Mouse (Mus musculus): ENCODE measurements at regions not wholly inside any gene's neighbourhood (a gene's known extent, or its start where the extent isn't known, plus 50 kb on each side); places are given as distances from the start of the nearest gene placed in this dataset.
"Not testable (repeated sequence)": the region's sequence is repeated elsewhere in the genome, so short reads cannot be mapped to it uniquely, and the experiment has no call there.

DNA sequence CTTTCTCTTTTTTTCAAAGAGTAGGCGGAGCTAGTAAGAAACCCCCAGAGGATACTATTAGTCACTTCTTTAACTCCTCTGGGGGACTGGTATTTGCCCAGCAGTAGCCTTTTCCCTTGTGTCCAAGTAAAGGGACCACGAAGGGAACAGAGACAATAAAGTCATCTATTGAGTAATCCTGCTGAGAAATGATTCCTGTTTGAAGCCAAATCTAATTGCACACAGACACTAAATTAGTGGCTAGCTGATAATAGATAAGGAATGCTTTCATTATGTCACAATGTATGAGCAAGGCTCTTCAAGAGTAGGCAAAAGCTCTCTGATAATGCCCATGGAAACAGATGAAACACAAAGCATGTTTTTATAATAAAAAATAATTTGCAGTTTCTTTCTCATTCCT lies 201.9 kb upstream of the Gm21897 start:
- Histone ChIP-seq H3K27ac (ENCODE audit: low read length) (peak overlapping the region; percentile 16; the same call in 1 of the 2 replicates), H3K36me3 (ENCODE audit: control insufficient read depth, insufficient read depth, low read length) (no peaks in the 10 kb centered on the region), H3K4me1 (ENCODE audit: control insufficient read depth, insufficient read depth, low read length) (peaks cover 4% of the 10 kb centered on the region; the same call in 1 of the 2 replicates), H3K9me3 (replicated peaks; ENCODE audit: control insufficient read depth, low read length) (no peaks in the 10 kb centered on the region), H3K4me2 (ENCODE audit: low read depth, low read length) (no peak overlapping the region), H3K27me3 (ENCODE audit: control insufficient read depth, insufficient read depth, low read length) (no peaks in the 10 kb centered on the region), H3K4me3 (replicated peaks; ENCODE audit: low read length) (no peak overlapping the region), H3K9ac (ENCODE audit: low read length) (no peak overlapping the region)
- WGBS = 66% methylated on average over 2 of the region's 2 CpGs
- ATAC-seq (ENCODE audit: insufficient read depth, low FRiP score) = no peak

DNA sequence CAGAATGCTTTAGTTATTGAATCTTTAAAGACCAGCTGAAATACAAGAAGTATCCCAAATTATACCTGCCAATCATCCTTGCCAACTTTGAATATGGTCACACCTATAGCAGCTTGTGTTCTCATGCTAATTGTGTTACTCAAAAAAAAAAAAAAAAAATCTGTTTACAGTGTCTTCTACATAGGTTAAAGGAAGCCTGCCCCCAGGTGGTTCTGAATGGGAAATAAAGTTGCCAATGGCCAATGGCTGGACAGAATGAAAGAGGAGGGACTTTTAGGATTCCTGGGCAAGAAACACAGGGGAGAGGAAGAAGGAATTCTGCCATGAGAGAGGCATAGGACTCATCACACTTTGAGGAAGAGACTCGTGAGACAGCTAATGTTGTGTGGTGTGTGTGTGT lies 197.5 kb upstream of the Gm21897 start:
- no peak overlapping the region for H3K27ac ChIP-seq (ENCODE audit: low read length)
- H3K9me3 ChIP-seq (replicated peaks; ENCODE audit: control insufficient read depth, low read length) = no peaks in the 10 kb centered on the region
- H3K4me2 ChIP-seq (ENCODE audit: low read depth, low read length) = no peak overlapping the region
- H3K27me3 ChIP-seq (ENCODE audit: control insufficient read depth, insufficient read depth, low read length) = no peaks in the 10 kb centered on the region
- no peaks in the 10 kb centered on the region for H3K36me3 ChIP-seq (ENCODE audit: control insufficient read depth, insufficient read depth, low read length)
- no peaks in the 10 kb centered on the region for H3K4me1 ChIP-seq (ENCODE audit: control insufficient read depth, insufficient read depth, low read length)
- no peak for ATAC-seq (ENCODE audit: insufficient read depth, low FRiP score)
- no peak overlapping the region for H3K4me3 ChIP-seq (replicated peaks; ENCODE audit: low read length)
- no peak overlapping the region for H3K9ac ChIP-seq (ENCODE audit: low read length)
- whole genome bisulfite sequencing = 73% methylated on average over 1 of the region's 1 CpGs

DNA sequence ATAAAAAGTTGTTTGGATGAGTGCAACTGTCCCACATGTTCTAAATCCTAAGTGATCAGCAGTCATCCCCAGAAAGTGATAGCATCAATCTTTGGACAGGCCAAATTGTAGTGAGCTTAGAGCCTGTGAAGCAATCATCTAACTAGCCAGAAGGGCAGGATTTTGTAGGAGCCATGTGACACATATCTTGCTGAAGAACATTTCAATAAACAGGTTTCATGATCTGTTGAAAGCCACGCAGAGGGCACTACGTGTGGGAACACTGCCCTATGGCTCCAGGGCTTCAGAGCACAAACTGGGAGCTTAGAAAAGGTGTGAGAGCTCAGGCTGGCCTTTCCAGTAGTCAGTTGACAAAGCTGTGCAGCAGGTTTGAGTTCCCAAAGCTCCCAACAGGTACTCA lies 188.3 kb upstream of the Gm21897 start:
- H3K9me3 ChIP-seq (replicated peaks; ENCODE audit: control insufficient read depth, low read length) = no peaks in the 10 kb centered on the region
- H3K27ac ChIP-seq (ENCODE audit: low read length) = no peak overlapping the region
- no peaks in the 10 kb centered on the region for H3K4me1 ChIP-seq (ENCODE audit: control insufficient read depth, insufficient read depth, low read length)
- H3K9ac ChIP-seq (ENCODE audit: low read length) = no peak overlapping the region
- H3K4me3 ChIP-seq (replicated peaks; ENCODE audit: low read length) = no peak overlapping the region
- H3K27me3 ChIP-seq (ENCODE audit: control insufficient read depth, insufficient read depth, low read length) = no peaks in the 10 kb centered on the region
- ATAC-seq (ENCODE audit: insufficient read depth, low FRiP score) = no peak
- H3K4me2 ChIP-seq (ENCODE audit: low read depth, low read length) = no peak overlapping the region
- H3K36me3 ChIP-seq (ENCODE audit: control insufficient read depth, insufficient read depth, low read length) = no peaks in the 10 kb centered on the region
- 84% methylated on average over 2 of the region's 2 CpGs for whole genome bisulfite sequencing

DNA sequence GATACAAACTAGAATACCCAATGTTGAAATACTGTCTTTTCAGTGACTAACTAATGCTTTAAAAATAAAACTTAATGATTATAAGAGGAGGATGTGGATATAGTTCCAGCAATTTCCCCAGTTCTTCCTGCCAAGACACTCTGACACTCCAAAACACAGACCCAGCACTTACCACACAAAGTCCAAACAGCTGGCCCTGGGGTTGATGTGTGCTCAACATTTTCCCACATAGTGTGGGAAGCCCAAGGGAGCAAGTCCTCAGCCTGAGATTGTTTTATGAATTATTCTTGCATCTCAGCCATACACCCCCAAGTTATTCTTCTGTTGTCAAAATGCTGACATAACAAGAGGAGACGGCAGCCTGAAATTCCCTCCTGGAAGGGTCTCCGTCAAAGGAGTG lies 187.5 kb upstream of the Gm21897 start:
- Histone ChIP-seq H3K4me2 (ENCODE audit: low read depth, low read length) (no peak overlapping the region), H3K4me3 (replicated peaks; ENCODE audit: low read length) (no peak overlapping the region), H3K9ac (ENCODE audit: low read length) (no peak overlapping the region), H3K4me1 (ENCODE audit: control insufficient read depth, insufficient read depth, low read length) (no peaks in the 10 kb centered on the region), H3K27me3 (ENCODE audit: control insufficient read depth, insufficient read depth, low read length) (no peaks in the 10 kb centered on the region), H3K36me3 (ENCODE audit: control insufficient read depth, insufficient read depth, low read length) (no peaks in the 10 kb centered on the region), H3K9me3 (replicated peaks; ENCODE audit: control insufficient read depth, low read length) (no peaks in the 10 kb centered on the region), H3K27ac (ENCODE audit: low read length) (no peak overlapping the region)
- 68% methylated on average over 2 of the region's 2 CpGs for WGBS
- no peak for ATAC-seq (ENCODE audit: insufficient read depth, low FRiP score)

DNA sequence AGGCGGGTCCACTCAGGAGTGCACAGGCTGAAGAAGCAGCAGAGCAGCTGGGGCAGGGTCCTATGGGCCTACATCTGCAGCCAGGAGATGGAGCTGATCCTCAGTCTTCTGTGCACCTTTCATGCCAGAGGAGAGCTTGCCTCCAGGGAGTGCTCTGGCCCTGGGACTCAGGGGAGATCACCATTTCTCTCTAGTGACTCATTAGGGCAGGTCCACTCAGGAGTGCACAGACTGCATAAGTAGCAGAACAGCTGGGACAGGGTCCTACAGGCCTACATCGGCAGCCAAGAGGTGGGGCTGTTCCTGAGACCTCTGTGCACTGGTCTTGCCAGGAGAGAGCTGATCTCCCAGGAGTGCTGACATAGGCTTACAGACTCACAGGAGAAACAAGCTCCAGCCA lies 159.4 kb upstream of the Gm21897 start:
- H3K27me3 ChIP-seq (ENCODE audit: control insufficient read depth, insufficient read depth, low read length) = no peaks in the 10 kb centered on the region
- ATAC-seq (ENCODE audit: insufficient read depth, low FRiP score) = no peak
- H3K4me2 ChIP-seq (ENCODE audit: low read depth, low read length) = no peak overlapping the region
- WGBS = 65% methylated on average over 2 of the region's 2 CpGs
- H3K4me3 ChIP-seq (replicated peaks; ENCODE audit: low read length) = no peak overlapping the region
- H3K9me3 ChIP-seq (replicated peaks; ENCODE audit: control insufficient read depth, low read length) = no peaks in the 10 kb centered on the region
- H3K36me3 ChIP-seq (ENCODE audit: control insufficient read depth, insufficient read depth, low read length) = no peaks in the 10 kb centered on the region
- no peak overlapping the region for H3K27ac ChIP-seq (ENCODE audit: low read length)
- H3K9ac ChIP-seq (ENCODE audit: low read length) = no peak overlapping the region
- H3K4me1 ChIP-seq (ENCODE audit: control insufficient read depth, insufficient read depth, low read length) = no peaks in the 10 kb centered on the region

DNA sequence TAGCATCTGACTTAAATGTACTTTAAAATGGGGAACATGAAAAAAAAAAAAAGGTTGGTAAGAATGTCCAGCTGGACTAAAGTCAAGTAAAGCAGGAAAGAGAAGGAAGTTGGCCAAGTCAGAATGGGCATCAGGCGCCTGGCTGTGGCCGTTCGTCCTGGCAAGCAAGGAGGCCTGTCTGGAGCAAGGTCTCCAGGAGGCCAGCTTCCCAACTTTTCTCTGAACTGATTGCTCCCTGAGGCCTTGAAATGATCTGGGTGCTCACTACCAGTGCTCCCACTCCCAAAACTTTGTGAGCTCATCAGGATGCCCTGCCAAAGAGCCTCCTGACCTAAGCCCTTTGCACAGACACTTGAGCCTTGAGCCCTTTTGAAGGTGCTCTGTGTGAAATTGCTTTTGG lies 141.7 kb upstream of the Gm21897 start:
- 78% methylated on average over 3 of the region's 3 CpGs for WGBS
- ATAC-seq (ENCODE audit: insufficient read depth, low FRiP score) = no peak
- Histone ChIP-seq H3K4me2 (ENCODE audit: low read depth, low read length) (no peak overlapping the region), H3K27ac (ENCODE audit: low read length) (no peak overlapping the region), H3K27me3 (ENCODE audit: control insufficient read depth, insufficient read depth, low read length) (no peaks in the 10 kb centered on the region), H3K4me3 (replicated peaks; ENCODE audit: low read length) (no peak overlapping the region), H3K4me1 (ENCODE audit: control insufficient read depth, insufficient read depth, low read length) (no peaks in the 10 kb centered on the region), H3K9ac (ENCODE audit: low read length) (no peak overlapping the region), H3K36me3 (ENCODE audit: control insufficient read depth, insufficient read depth, low read length) (no peaks in the 10 kb centered on the region), H3K9me3 (replicated peaks; ENCODE audit: control insufficient read depth, low read length) (peaks cover 8% of the 10 kb centered on the region; the same call in 1 of the 2 replicates)

DNA sequence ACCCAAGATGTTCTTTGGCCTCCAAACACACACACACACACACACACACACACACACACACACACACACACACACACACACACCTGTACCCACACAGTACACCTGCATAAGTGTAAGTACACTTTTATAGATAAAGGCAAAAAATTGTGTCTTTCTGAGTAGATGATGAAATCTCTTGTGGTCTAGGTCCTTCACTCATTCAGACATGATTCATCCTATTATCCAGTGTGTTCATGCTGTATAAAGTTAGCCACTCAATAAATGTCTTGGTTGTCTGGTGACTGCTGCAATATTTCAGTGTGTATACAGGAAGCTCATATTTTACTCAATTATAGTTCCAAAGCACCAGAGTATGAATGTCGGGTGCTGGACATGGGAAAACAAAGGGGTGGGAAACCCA lies 131.5 kb upstream of the Gm21897 start:
- Histone ChIP-seq H3K9me3 (replicated peaks; ENCODE audit: control insufficient read depth, low read length) (0 out of 2 replicates have a peak, but pooled peaks cover under 1% of the 10 kb centered on the region), H3K36me3 (ENCODE audit: control insufficient read depth, insufficient read depth, low read length) (no peaks in the 10 kb centered on the region), H3K4me3 (replicated peaks; ENCODE audit: low read length) (no peak overlapping the region), H3K4me1 (ENCODE audit: control insufficient read depth, insufficient read depth, low read length) (no peaks in the 10 kb centered on the region), H3K9ac (ENCODE audit: low read length) (no peak overlapping the region), H3K4me2 (ENCODE audit: low read depth, low read length) (no peak overlapping the region), H3K27me3 (ENCODE audit: control insufficient read depth, insufficient read depth, low read length) (no peaks in the 10 kb centered on the region), H3K27ac (ENCODE audit: low read length) (no peak overlapping the region)
- 71% methylated on average over 1 of the region's 1 CpGs for WGBS
- ATAC-seq (ENCODE audit: insufficient read depth, low FRiP score) = no peak

DNA sequence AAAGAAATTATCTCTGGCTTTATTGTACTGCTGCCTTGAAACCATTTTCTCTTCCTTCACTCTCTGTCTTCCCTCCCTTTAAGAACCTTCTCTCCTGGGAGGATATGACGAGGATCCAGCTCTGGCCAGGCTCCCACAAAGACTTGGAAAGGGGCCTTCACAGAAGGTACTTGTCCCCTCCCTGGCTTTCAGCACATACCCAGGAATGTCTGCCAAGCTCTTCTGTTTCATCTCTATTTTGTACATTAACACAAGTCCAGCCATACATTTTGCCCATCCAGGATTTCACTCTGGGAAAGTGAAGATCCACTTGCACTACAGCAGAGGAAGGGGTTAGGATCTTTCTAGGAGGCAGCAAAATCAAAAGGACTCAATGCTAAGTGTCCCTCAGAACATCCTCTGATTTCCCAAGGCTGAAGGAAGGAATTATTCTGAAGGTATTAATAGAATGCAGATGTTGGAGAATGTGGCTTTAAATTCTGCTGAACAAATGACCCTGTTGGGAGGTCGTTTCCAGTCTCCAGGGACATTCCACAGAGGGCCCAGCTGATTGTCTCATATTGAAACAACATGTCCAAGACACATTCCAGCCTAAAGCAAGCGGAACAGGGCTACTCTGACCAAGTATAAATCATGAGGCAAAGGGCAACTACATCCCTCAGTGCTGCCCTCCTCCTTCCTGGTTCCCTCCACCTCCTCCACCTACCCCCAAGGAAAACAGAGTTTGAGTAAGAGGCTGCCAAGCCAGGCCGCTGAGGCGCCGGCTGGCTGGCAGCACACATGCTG lies 122.1 kb upstream of the Gm21897 start:
- no peak overlapping the region for H3K4me2 ChIP-seq (ENCODE audit: low read depth, low read length)
- no peaks in the 10 kb centered on the region for H3K27me3 ChIP-seq (ENCODE audit: control insufficient read depth, insufficient read depth, low read length)
- no peak overlapping the region for H3K4me3 ChIP-seq (replicated peaks; ENCODE audit: low read length)
- H3K4me1 ChIP-seq (ENCODE audit: control insufficient read depth, insufficient read depth, low read length) = peaks cover 4% of the 10 kb centered on the region; the same call in 1 of the 2 replicates
- H3K36me3 ChIP-seq (ENCODE audit: control insufficient read depth, insufficient read depth, low read length) = no peaks in the 10 kb centered on the region
- H3K27ac ChIP-seq (ENCODE audit: low read length) = peak overlapping the region; percentile 58
- WGBS = 40% methylated on average over 6 of the region's 6 CpGs
- no peak overlapping the region for H3K9ac ChIP-seq (ENCODE audit: low read length)
- H3K9me3 ChIP-seq (replicated peaks; ENCODE audit: control insufficient read depth, low read length) = no peaks in the 10 kb centered on the region
- ATAC-seq (ENCODE audit: insufficient read depth, low FRiP score) = peak; percentile 42; the same call in 1 of the 2 replicates

DNA sequence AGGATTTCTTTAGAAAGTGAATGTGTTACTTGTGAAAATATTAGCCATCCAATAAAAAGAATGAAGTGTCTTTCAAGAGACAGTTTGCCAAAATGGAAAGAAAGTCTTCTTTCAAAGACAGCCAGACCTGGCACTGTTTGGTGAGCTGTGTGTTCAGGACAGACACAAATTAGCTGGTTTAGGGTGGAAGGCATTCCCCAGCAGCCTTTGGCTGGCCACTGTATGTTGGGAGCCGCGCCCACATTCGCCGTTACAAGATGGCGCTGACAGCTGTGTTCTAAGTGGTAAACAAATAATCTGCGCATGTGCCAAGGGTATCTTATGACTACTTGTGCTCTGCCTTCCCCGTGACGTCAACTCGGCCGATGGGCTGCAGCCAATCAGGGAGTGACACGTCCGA lies 121.3 kb upstream of the Gm21897 start:
- not testable (repeated sequence) for H3K4me3 ChIP-seq (replicated peaks; ENCODE audit: low read length); ATAC-seq (ENCODE audit: insufficient read depth, low FRiP score); H3K9me3 ChIP-seq (replicated peaks; ENCODE audit: control insufficient read depth, low read length); H3K27me3 ChIP-seq (ENCODE audit: control insufficient read depth, insufficient read depth, low read length); H3K9ac ChIP-seq (ENCODE audit: low read length); H3K4me2 ChIP-seq (ENCODE audit: low read depth, low read length); H3K4me1 ChIP-seq (ENCODE audit: control insufficient read depth, insufficient read depth, low read length); H3K36me3 ChIP-seq (ENCODE audit: control insufficient read depth, insufficient read depth, low read length)
- 82% methylated on average over 5 of the region's 12 CpGs for WGBS
- H3K27ac ChIP-seq (ENCODE audit: low read length) = peak overlapping the region; percentile 58
